Mouse (Mus musculus) heart, adult 18-20 months (tissue): ENCODE data around the gene Ubd. TPM values are rescaled to one million over a fixed set of nuclear protein-coding genes. Genes with fewer than 3 reads are reported as not detected.

Experiments
- total RNA-seq, 2 experiments: library from RNA; stranded (reverse); gene quantifications; 2 replicates each; pipeline ENCODE4 v1.2.3; 2021

The Ubd gene
- total RNA-seq, 2 experiments from 2014 or later, result 1.2 TPM; not detected in 1

Other genes starting within 250 kb of the Ubd start
- gene Ppp1r11, start 242.2 kb upstream of the Ubd start, total RNA-seq, result 100 to 1,000 TPM in 1 of 2 experiments, 10 to 100 TPM in 1; 95.7 to 113 TPM
- 10 to 100 TPM; 29.1 to 31.1 TPM for gene Znrd1, start 235.3 kb upstream of the Ubd start, total RNA-seq
- 10 to 100 TPM; 15.1 to 16.2 TPM for gene Znrd1as, start 235.3 kb upstream of the Ubd start, total RNA-seq
- gene 2410137M14Rik, start 212.7 kb upstream of the Ubd start, total RNA-seq, result 1 to 10 TPM in 1 of 2 experiments, under 1 TPM in 1; 0.90 to 1.0 TPM
- not detected for gene H2-M5, start 204.4 kb upstream of the Ubd start, total RNA-seq
- gene Zfp57, start 192.7 kb upstream of the Ubd start, total RNA-seq, result 1 to 10 TPM; 1.7 to 2.0 TPM
- gene Mog, start 170.5 kb upstream of the Ubd start, total RNA-seq, result not detected
- 1 to 10 TPM; 6.0 to 8.2 TPM for gene Gabbr1, start 147.9 kb upstream of the Ubd start, total RNA-seq
- gene Olfr90, start 105.4 kb upstream of the Ubd start, total RNA-seq, result not detected
- not detected for gene Olfr91, start 95.6 kb upstream of the Ubd start, total RNA-seq
- gene Olfr92, start 73.8 kb upstream of the Ubd start, total RNA-seq, result not detected
- not detected for gene Olfr93, start 32.4 kb upstream of the Ubd start, total RNA-seq
- not detected for gene Olfr94, start 7.1 kb downstream of the Ubd start, total RNA-seq
- gene Olfr95, start 19.2 kb downstream of the Ubd start, total RNA-seq, result not detected
- gene Olfr96, start 26.3 kb downstream of the Ubd start, total RNA-seq, result not detected
- gene Olfr97, start 43.4 kb downstream of the Ubd start, total RNA-seq, result not detected
- not detected for gene Olfr98, start 69.9 kb downstream of the Ubd start, total RNA-seq
- gene H2-M3, start 76.3 kb downstream of the Ubd start, total RNA-seq, result 1 to 10 TPM; 4.1 to 5.4 TPM
- not detected for gene Olfr99, start 89.6 kb downstream of the Ubd start, total RNA-seq
- gene Olfr101, start 110.4 kb downstream of the Ubd start, total RNA-seq, result not detected
- gene Olfr102, start 123.2 kb downstream of the Ubd start, total RNA-seq, result not detected
- not detected for gene Olfr103, start 145.8 kb downstream of the Ubd start, total RNA-seq
- not detected for gene Olfr104-ps, start 165.7 kb downstream of the Ubd start, total RNA-seq
- gene Olfr105-ps, start 185.1 kb downstream of the Ubd start, total RNA-seq, result not detected
- gene Olfr106-ps, start 196.5 kb downstream of the Ubd start, total RNA-seq, result not detected
- not detected for gene Olfr107, start 205.3 kb downstream of the Ubd start, total RNA-seq